Mouse (Mus musculus) mature B cell (primary cell): ENCODE data around the gene Exoc6b.

Source experiments
- in situ Hi-C: fragments of 300-500 bp; cut with MboI; formaldehyde crosslinking; loops from 2 replicates; pipeline ENCODE4 v1.14.3; 2019

The Exoc6b gene

DNA sequence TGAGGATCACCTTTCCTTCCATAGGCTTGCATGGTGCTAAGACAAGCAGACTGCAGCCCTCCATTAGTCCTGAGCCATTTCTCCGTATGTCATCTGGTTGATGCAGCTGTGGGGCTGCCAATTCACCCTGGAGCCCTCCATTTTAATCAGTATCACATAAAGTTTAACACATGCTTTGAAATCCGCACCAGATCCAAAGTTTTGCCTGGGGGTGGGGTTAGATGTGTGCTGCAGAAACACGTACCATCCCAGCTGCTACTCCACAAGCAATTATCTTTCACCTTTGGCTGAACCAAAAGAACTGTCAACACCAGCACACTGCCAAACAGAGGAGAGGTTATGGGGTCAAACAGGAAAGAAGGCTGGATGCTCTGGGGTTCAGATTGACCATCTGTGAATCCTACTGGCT is 92.7 kb downstream of the Exoc6b start:
- in situ Hi-C loops = no loop called here

DNA sequence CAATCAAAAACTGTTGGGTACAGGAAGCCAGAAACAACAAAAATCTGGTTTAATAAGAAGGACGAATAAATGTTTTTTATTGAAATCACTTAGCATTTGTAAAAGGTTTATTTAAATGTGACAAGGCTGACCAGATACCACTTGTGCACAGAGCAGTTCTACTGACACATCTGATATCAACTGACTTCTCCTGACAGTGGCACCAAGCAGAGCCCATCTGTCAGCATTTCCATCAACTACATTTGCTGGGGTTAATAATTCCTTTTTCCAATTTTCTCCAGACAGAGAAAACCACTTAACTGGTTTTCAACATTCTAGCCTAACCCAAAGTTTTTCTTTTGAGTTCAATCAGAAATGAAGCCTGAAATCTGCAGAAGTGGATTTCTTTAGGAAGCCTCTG is 100.8 kb downstream of the Exoc6b start:
- in situ Hi-C loops = no loop called here

DNA sequence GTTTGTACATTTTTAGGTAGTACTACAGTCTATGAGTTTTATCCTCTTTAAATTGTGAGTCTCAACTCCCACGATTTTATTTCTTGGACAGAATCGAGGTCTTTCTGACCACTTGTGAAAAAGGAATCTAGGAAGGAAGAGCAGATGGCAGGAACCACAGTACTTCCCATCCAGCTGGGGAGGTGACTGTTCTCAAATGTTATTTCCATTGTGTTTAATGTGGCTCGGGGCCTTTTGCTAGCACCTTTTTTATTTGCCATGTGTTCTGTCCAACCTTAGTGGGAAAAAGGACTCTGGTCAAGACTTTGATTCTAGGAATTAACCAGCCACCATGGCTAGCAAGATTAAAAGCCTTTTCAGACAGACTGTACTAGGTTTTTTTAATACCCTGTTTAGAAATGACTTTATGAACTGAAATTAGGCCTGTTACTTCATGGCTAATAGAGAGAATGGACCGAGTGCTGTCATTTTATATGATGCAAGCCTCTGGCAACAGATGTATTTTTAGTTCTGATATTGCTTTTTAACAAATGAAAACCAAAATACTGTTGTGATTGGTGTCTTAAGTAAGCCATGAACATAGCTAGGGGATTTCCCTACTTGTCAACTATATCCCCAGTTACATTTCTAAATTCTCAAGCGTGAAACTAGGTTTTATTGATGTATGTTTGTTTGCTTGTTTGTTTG is 104.4 kb downstream of the Exoc6b start:
- in situ Hi-C loops = no loop called here

DNA sequence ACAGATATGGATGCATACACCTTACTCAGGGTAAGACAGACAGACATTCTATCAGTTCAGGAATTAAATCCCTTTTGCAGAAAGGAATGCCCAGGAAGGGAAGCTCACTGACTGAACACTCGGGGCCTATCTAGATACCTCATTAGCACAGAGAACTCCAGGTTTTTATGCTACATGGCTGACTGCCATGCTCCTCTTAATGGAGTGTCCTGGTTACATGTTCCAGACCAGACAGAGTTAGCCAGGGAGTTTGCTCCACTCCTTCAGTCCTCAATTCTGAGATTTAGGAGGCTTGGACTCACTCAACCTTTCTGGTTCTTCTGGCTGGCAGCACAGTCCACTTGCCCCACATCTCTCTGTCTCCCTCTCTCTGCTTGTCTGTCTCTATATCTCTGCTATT is 106.3 kb downstream of the Exoc6b start:
- in situ Hi-C loops = no loop called here

DNA sequence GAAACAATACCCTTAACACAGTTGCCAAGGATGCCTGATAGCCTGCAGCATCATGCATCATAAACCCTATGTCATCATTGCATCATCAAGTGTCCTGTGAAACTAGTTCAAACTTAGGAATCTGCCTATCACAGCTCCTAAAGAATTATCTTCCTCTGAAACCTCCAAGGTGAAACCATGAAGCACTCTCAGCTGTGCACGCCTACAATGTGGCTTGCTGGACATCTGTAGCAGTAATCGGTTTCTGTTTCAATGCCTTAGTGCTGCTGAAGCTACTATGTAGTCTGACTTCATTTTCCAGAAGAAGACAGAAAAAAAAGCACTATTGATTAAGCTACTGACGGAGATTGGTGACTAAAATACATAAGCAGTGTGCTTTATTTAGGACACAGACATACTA is 107.5 kb downstream of the Exoc6b start:
- in situ Hi-C loops = no loop called here

DNA sequence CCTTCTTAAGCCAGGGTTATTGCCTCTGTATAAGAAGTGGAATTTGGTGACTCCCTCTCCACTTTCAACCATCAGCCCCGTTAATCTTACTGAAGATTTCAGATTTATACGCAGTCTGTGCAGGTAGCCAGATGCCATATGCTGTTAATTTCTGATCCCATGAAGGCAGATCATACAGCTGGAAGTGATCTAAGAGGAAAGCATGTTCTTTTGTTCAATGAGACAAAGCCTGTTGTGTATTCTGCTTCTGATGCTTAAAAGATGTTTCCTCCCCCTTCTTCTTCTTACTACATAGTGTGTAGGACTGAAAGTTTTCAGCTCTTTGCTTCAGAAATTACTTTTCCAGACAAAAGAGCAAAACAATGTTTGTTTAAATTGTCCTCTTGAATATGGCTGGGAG is 109.8 kb downstream of the Exoc6b start:
- in situ Hi-C loops = no loop called here

DNA sequence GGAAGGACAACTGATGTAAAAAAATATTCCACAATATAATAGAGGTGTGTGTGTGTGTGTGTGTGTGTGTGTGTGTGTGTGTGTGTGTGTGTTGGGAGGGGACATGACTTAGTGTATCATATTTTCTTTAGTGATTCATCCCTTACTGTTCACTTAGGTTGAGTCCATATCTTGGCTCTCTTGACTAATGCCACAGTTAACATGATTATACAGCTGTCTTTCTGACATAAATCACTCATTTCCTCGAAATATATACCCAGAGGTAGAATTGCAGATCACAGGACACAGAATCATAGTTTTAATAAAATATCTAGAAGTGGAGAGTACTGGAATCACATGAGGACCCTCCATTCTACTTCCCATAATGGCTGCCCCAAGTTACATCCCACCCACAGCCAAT is 117.7 kb downstream of the Exoc6b start:
- in situ Hi-C loops = no loop called here

DNA sequence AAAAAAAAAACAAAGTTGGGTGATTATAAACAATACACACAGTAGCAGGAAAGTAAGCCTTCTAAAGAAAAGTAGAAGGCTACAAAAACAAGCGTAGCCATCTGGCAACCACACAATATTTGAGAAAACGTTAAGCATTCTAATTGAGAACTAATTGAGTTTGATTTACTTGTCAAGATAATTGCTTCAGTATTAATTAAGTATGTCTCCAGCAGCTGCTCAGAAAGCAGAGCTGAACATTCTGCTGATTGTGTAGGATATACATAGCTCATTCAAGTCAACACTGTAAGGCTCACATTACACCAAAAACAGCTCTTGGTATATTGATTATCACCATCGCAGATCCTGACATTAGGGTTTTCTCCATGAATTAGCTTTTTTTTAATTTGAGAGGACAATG is 122.7 kb downstream of the Exoc6b start:
- in situ Hi-C loops = no loop called here

DNA sequence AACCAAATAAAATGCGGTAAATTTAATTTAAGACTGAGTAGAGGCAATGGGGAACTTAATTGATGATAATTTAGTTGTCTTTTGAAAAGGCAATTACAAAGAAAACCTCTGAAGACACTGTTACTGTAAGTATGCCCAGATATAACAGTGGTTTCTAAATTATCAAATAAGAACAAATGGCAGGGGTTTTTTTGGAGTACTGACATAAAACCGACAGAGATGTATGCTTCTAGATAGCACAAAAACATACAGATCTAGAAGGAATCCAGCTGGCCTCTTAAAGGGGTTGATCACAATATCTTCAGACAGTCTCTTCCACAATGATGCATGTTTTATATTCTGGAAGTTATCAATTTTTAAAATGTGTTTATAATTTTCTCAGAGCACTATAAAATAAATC is 123.2 kb downstream of the Exoc6b start:
- in situ Hi-C loops = no loop called here

DNA sequence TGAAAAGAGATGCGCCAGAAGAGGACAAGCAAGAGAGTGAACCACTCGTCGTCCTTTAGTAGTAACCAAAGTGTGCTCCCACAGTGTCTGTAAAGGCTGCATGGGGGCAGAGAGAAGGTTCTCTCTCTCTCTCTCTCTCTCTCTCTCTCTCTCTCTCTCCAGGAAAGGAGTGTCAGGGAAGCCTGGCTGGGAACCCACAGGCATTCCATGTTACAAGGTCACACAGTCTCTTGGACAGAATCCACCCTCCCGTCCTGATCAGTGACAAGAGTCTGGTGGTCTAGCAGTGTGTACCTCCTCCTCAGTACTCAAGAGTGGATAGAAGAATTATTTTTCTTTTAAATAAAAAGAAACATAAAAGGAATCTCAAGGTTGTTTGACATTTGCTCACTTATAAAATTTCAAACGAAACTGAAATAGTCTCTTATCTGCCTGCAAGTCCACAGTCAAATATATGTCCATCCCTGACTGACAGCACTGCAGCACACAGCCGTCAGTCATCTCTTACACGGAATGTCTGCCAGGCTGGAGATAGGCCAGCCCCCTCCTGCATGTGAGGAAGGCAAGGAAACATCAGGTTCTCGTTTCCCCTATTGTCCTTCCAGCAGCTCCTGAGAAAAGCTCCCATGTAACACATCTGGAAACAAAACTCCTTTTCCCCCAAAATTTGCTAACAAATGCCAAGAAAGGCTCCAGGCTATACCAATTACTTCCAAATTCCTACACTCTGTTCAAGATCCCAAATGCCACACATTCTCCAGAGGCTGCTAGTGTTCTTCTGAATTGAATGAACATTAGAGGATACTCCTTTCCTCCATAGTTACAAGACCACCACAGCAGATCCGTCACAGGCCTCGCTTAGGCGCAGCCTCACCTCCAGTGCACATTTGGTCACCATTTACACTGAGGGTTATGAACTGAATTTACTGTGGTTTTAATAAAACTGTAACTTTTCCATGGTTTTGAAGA is 136.1 kb downstream of the Exoc6b start:
- in situ Hi-C loops = no loop called here

DNA sequence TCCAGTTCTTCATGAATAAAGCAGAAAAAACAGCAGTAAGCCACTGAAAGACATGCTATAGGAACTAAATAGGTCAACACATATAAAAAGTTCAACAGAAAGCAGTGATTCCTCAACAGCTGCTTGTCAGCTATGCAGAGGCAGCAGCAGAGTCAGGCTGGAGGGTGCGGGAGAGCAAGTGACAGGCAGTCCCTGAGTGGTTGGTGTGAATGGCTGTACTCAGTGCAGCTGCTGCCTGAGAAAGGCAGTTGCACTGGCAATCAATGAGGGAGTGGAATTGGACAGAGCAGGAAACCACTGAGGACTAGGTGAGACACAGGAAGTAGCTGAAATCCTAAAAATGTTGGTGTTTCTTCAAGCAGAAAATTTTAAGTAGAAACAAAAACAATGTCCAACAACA is 138.3 kb downstream of the Exoc6b start:
- in situ Hi-C loops = no loop called here

DNA sequence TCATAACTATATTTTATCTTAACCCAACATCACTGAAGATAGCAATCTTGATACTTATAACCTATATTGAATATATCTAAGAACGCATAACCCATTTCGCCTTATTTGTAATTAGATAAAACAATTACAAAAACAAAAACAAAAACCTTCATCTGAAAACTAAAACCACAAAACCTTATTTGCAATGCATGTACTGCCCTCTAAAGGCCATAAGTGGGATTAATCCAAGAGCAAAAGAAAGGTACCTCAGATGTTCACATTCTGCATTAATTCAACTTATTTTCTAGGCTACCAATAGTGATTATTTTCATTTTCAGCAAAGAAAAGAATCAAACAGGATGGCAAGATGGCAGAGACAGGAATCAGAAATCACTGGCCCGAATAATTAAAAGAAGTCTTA is 143.2 kb downstream of the Exoc6b start:
- in situ Hi-C loops = no loop called here

DNA sequence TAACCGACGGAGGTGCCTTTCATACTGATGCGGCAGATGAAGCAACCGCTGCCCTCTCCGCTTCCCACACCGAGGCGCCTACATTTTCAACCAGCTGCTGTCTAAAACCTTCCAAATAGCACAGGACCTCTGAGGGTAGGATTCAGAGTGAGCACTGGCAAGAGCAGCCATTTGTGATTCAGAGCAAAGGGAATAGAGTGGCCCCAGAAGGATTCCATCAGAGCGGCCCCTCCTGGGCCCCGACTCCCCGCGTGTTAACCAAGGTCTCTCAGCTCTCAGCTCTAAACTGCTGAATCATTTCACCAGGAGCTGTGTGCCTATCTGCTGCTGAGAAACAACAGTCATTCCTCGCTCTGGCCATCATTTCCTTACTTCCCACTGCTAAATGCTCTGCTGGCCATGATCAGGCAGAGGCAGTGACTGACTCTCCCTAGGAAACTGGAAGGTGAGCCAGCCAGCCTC is 145.5 kb downstream of the Exoc6b start:
- in situ Hi-C loops = no loop called here

DNA sequence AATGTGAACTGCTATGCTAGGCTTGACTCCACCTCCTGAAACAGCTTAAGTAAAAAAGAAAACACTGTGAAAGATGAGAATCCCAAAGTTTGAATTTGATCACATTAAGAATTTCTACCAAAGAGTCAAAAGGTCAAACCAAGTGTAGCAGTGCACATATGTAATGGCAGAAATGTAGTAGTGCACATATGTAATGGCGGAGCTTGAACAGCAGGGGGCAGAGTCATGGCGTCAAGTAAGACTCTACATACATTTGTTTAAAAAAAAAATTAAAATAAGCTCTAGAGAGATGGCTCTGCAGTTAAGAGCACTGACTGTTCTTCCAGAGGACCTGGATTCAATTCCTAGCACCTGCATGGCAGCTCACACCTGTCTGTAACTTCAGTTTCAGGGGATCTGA is 153.0 kb downstream of the Exoc6b start:
- in situ Hi-C loops = no loop called here

DNA sequence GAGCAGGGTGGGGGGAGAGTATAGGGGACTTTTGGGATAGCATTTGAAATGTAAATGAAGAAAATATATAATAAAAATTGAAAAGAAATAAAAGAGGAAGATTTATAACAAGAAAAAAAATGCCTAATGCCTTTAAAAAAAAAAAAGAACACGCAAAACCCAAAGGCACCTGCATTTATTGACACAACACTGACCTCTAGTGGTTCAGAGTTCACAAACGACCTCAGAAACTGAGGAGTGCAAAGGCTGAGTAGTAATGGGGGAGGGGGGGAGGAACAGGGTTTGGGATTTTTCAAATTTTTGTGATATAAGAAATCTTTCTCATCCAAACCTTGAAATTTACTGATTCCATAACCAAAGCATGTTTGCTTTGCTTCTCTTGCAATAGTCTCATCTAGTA is 156.9 kb downstream of the Exoc6b start:
- in situ Hi-C loops = no loop called here

DNA sequence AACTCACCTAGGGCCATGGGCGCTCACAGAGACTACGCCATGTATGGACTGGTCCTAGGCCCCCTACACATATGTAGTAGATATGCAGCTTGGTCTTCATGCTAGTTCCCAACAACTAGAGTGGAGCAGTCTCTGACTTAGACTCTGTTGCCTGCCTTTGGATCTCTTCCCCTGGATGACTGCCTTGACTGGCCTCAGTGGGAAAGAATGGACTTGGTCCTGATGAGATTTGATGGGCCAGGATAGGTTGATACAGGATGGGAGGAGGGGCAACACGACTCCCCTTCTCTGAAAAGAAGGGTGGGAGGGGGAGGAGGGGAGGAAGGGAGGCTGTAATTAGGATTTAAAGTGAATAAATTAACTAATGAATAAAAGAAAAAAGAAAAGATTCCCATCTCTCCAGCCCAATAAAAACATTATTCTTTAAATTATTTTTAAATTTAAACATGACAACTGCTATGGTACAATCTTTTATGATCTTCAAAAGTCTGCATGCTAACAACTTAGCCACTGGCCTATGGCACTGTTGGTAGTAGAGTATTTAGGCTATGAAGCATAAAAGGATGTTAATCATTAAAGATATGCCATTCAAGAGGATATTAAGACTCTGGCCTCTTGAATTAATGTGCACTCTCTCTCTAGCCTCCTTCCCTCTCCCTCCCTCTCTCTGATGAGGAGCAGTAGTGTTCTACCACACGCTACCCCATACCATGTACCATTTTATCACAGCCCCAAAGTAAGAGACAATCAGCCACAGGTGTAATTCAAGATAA is 170.1 kb downstream of the Exoc6b start:
- in situ Hi-C loops = no loop called here

DNA sequence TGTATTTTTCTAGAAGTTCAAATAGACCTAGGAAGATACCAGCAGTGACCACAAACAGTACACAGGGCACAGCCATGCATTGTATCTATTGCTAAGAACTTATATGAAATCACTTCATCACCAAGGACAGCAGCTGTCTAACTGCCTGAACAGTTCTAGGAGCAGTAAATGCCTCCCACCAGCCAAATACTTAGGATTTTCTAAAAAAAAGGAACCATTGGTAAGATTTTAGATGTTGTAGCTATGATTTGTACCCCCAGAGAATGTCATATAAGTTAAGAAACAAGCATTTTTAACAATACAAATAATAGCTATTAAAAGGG is 175.6 kb downstream of the Exoc6b start:
- in situ Hi-C loops = no loop called here

DNA sequence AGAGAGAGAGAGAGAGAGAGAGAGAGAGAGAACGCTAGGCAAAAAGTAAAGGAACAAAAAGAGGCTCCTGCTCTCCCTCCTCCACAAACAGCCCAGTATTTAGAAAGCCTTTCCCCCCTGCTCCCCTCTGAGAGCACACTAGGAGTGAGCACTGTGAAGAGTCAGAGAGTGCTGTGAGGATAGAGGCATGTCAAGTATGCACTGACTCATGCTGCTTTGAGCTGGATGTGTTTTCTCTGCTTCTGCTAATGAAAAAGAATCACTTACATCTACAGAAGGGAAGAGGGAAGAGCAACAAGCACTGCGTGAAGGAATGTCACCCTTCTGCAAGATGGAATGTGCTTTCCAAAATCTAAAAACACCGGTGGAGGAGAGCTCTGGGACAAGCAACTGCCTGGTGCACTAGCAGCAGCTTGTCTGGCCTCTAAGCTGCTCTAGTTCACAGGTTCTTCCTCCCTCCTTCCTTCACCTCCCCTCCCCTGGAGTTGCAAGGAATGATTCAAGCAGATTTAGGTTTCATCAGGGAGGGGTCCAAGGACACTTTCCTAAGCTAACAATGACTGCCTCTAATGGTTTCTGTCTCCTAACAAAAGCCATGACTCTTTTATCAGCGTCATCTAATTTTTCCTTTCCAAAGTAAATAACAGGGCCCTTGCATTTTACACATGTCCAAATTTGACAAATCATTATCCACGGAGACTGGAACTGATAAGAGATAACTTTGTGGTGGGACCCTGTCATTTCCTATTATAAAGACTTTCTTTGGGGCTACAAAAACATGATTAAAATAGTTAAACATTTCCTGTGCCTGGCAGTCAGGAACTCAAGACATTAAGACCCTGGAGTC is 176.2 kb downstream of the Exoc6b start:
- in situ Hi-C loops = no loop called here

DNA sequence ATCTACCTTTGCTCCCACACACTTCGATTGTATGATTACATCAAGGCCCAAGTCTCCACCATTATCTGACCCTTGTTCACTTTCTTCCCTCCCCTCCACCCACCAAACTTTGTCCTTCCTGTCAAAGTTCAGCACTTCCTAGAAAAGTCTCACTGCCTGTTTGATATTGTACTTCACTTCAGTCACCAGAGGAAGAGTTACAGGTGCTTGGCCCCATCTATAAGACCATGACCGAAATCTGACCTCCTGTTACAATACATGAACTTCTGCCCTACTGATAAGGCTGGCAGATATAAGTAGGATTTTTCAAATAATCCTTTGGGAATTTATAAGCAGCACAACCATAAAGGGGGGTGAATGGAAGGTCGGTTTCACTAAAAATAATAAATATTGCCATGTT is 182.8 kb downstream of the Exoc6b start:
- in situ Hi-C loops = no loop called here

DNA sequence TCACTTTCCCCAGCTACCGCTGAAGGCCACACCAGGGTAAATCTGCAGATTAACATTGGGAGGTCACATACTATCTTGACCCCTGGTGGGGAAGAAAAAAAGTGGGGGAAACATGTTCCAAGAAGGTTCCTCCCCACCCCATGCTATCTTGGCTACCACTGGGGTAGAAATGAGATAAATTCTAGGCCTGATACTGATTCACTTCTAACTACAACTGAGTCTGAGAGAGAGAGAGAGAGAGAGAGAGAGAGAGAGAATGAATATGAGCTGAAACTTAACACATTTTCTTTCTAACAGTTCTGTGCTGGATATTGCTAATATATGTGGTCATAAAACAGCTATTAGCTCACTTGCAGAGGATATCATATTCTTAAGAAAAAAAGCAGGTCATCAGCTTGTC is 184.2 kb downstream of the Exoc6b start:
- in situ Hi-C loops = no loop called here

DNA sequence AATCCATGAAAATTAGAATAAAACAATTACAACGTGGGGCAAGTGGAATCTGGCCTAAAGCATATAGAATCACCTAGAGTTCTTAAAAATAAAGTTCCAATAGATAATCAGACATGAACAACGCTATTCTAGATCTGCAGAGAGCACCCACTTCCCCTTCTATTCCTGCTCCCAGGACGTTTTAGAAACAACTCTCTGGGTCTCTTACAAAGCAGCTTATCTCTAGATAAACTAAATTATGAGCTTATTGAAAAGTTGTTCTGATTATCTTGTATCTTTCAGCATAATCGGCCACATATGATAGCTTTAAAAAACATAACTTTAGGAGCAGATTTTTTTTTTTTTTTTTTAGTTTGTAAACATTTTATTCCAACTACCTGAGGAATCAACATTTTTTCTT is 185.6 kb downstream of the Exoc6b start:
- in situ Hi-C loops = no loop called here
